Mouse (Mus musculus) forebrain, embryonic 12.5 days (tissue): ENCODE measurements around the gene Zbtb2. TPM values are rescaled to one million over a fixed set of nuclear protein-coding genes. Genes with fewer than 3 reads are reported as not detected.

Source experiments
- ATAC-seq: fragments of 200-750 bp; cut with Nextera tagmentation; 2 replicates; pipeline ENCODE4 v1.8.0; 2017; ENCODE audit warnings: moderate TSS enrichment; ENCODE audit not compliant: low FRiP score
- H3K27ac ChIP-seq: fragments of 300-500 bp; sonication (generic); 2 replicates; pipeline ENCODE4 v1.5.1; 2016; ENCODE audit warnings: mild to moderate bottlenecking
- H3K27me3 ChIP-seq: fragments of 300-500 bp; sonication (generic); 2 replicates; pipeline ENCODE4 v1.6.1; 2016; ENCODE audit warnings: mild to moderate bottlenecking
- H3K36me3 ChIP-seq: fragments of 300-500 bp; sonication (generic); replicated peaks from 2 replicates; pipeline ENCODE4 v1.6.1; 2016; ENCODE audit warnings: mild to moderate bottlenecking
- H3K4me1 ChIP-seq: fragments of 300-500 bp; sonication (generic); 2 replicates; pipeline ENCODE4 v1.6.1; 2016
- H3K4me2 ChIP-seq: fragments of 300-500 bp; sonication (generic); 2 replicates; pipeline ENCODE4 v1.6.1; 2016; ENCODE audit warnings: mild to moderate bottlenecking, moderate library complexity
- H3K4me3 ChIP-seq: fragments of 300-500 bp; sonication (generic); replicated peaks from 2 replicates; pipeline ENCODE4 v1.5.1; 2016; ENCODE audit warnings: mild to moderate bottlenecking
- H3K9ac ChIP-seq: fragments of 300-500 bp; sonication (generic); 2 replicates; pipeline ENCODE4 v1.6.1; 2016; ENCODE audit warnings: mild to moderate bottlenecking
- H3K9me3 ChIP-seq: fragments of 300-500 bp; sonication (generic); 2 replicates; pipeline ENCODE4 v1.6.1; 2016
- WGBS: fragments of 180-500 bp; shearing (Covaris S2); methylation state at CpG from one replicate; pipeline ENCODE4 v1.1.7; 2016; 5-methylcytosine and 5-hydroxymethylcytosine counted together
- polyA plus RNA-seq: library from polyadenylated mRNA; unstranded; fragments of >200 nt; fragmentation: Nextera tagmentation; extraction: Ambion mirVana; gene quantifications from 2 replicates; pipeline ENCODE4 v1.2.1, GENCODE M21; 2016

Gene Zbtb2
- polyA plus RNA-seq, 1 experiment from 2014 or later, result 21.2 TPM

DNA sequence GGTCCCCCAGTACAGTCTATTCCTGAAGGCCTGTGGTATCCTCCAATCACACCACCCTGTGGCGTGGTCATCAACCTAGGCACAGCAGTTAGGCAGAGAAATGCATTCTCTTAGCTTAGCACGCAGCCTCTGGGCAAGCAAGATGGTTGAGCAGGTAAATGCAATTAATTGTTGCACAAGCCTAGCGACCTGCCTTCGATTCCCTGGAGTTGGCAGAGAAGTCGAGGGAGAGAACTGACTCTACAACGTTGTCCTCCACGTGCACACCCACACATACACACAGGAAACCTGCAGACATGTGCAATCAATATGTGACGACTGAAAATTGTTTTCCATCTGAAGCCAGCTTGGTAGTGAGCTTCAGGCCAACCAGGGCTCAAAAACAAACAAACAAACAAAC is 64.0 kb downstream of the Zbtb2 start:
- H3K36me3 ChIP-seq, result no peaks in the 10 kb centered on the region
- no peak overlapping the region for H3K9ac ChIP-seq
- H3K9me3 ChIP-seq, result no peaks in the 10 kb centered on the region
- H3K4me1 ChIP-seq, result no peaks in the 10 kb centered on the region
- H3K27ac ChIP-seq, result no peak overlapping the region
- 88% methylated on average over 8 of the region's 8 CpGs for WGBS
- H3K4me3 ChIP-seq, result no peak overlapping the region
- no peak for ATAC-seq
- H3K27me3 ChIP-seq, result no peaks in the 10 kb centered on the region
- no peak overlapping the region for H3K4me2 ChIP-seq

Other genes starting within 250 kb of the Zbtb2 start
- 37.4 and 47.5 TPM in 2 replicates for gene Akap12, start 121.7 kb downstream of the Zbtb2 start, polyA plus RNA-seq
- gene Rmnd1, start 44.3 kb upstream of the Zbtb2 start, polyA plus RNA-seq, result 48.7 and 53.3 TPM in 2 replicates
- gene Armt1, start 44.4 kb upstream of the Zbtb2 start, polyA plus RNA-seq, result 23.1 and 24.3 TPM in 2 replicates
- 0.10 TPM in 1 of 2 replicates, not detected in the other for gene Ccdc170, start 94.4 kb upstream of the Zbtb2 start, polyA plus RNA-seq
- 0.05 TPM in 1 of 2 replicates, not detected in the other for gene Esr1, start 223.5 kb upstream of the Zbtb2 start, polyA plus RNA-seq